Mouse (Mus musculus): ENCODE data around the gene Agbl4.

Agbl4 gene

DNA sequence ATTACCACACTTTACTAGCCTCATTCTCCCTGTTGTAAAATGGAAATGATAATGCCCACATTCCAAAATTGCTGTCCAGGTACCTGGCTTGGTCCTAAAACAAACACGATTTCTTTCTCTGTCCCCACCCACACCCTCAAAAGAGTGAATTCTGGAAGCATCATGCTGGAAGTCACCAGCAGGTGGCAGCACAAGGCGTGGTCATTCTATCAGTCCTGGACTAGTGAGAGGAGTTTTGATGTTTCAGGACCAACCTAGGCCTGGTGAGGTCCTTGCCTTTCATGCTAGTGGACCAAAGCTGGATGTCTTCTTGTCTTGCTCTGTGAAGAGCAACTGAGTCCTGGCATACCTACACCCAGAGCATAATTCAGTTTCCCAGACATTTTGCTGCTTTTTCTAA, 1098.5 kb downstream of the Agbl4 start:
- DNase-seq (ENCODE audit: low spot score in 2 of 2): peak; percentile 27 to 77

DNA sequence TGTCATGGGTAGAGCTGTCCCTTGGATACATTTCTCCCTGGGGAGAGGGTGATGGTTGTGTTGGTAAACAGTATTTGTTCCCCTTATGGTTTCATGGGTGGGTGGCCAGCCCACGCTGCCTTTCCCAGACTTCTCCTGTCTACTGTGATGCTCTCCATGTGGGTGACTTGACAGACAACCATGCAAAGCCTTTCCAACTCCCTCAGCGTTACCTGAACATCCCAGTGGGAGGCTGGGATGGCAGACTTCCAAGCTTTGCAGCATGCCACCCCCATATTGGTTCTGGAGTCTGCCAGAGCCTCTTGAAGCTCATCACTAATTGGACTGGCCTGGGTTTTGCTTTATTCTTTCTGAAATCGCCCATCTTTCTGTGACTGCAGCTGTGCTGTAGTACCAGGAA, 1101.3 kb downstream of the Agbl4 start:
- DNase-seq (ENCODE audit: low spot score in 2 of 2): no peak

DNA sequence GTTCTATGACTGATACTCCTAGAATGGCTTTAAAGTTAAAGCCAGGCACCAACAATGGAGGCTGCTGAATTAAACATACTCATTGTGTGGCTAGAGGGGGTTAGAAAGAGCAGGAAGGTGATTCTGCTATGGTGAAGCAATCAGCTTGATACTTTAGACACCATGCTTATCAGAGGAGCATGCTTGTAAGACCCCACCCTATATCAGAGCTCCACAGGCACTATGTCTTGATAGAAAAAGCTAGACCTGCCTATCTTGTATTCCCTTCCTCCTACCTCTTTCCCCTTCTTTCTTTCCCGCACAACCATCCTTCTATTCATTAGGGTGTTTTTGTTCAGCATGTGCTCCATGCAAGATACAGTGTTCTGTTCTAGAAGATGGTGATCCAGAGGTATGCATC, 1104.0 kb downstream of the Agbl4 start:
- no peak for DNase-seq (ENCODE audit: low spot score in 2 of 2)

DNA sequence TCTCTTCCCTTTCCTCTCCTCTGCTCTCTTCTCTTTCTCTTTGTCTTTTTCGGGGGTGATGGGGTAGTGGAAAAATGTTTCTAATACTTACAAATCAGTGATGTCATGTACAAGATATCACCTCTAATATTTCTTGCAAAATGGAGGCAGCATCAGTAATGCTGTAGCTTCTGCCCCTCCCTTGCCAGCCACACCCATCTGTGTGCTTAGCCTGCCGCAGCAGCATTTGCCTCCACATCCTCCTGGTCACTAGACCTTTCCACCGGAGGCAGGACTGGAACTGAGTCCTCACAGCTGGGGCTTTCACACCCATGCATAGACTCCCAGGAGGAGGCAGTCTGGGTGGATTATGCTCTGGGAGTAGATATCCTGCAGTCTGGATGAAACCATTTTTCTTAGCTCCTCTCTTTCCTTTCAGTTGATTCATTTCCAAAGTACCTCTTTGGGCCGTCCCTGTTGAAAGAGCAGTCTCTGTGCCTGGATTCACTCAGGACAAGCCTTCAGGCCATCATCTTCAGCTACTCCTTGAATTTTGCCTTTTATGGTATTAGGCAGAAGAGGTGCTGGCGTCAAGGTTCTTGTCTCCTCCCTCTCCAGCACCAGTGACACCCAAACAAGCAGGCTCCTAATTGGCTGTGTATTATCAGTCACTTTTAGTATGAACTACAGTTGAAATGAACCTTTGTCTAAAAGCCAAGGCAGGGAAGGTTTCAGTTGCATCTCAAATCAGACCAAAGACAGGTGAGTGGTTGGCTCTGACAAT, 1105.7 kb downstream of the Agbl4 start:
- no peak for DNase-seq (ENCODE audit: low spot score in 2 of 2)

DNA sequence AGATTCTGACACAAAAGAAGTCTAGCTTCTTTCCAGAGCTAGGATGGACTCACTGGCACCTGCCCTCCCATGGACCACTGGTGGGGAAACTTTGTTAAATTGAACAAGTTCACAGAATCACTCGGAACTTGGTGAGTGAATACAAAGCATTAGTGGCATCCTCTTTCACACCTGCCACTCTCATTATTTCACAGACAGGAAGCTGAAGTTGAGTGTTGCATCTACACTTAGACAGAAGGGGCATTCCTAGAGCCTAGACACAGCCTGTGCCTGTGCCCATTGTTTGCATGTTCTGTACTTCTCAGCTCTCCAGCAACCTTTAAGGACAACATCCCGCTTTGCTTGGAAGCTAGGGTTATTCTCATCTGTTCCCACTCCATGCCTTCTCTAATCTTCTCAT, 1107.5 kb downstream of the Agbl4 start:
- no peak for DNase-seq (ENCODE audit: low spot score in 2 of 2)

DNA sequence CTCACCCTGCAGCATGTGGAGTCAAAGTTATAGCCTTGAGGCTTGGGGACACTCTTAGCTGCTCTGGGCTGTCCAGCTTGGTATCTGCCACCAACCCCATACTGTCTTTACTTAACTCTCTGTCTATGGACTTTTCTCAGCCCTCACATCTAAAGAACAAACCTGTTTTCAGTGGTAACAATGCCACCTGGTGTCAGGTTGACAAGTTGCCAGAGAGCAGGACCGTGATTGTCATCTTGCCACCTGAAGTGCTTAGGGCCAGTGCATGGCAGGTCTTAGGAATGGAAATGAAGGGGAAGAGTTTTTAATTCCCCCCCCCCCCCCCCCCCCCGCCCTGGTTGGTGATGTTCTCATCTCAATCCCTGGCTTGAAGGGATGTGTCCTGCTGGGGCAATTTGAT, 1112.7 kb downstream of the Agbl4 start:
- DNase-seq (ENCODE audit: low spot score in 2 of 2): peak in 1 of 2 experiments; percentile 18

DNA sequence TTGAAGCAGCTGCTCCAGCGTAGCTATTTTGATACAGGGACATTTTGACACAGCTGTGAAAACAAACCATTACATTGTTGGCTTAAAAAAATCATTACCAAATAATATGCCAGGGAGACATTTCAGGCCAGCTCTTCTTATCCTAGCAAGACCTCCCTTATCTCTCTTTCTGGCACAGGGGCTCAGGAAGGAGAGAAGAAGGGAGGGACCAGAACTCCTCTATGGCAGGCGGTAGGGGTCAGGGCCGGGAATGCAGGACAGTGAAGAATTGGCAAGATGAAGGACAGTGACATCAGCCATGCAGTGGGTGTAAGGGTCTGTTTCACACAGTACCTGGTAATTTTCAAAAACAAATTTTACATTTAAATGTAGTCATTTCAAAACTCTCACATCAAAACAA, 1116.5 kb downstream of the Agbl4 start:
- no peak for DNase-seq (ENCODE audit: low spot score in 2 of 2)

DNA sequence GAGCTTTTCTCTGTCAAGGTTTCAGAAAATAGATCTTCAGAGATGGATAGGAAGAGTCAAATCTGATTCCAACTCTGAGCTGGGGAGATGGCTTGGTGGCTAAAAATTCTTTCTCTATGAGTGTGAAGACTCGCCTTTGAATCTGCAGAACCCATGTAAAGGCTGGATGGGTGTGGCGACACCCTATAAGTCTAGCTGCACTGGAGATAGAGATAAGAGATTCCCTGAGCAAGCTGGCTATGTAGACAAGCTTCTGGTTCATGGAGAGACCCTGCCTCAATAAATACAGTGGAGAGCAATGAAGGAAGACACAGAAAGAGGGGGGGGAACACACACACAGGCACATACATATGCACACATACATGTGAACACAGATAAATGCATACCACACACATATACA, 1118.7 kb downstream of the Agbl4 start:
- no peak for DNase-seq (ENCODE audit: low spot score in 2 of 2)

DNA sequence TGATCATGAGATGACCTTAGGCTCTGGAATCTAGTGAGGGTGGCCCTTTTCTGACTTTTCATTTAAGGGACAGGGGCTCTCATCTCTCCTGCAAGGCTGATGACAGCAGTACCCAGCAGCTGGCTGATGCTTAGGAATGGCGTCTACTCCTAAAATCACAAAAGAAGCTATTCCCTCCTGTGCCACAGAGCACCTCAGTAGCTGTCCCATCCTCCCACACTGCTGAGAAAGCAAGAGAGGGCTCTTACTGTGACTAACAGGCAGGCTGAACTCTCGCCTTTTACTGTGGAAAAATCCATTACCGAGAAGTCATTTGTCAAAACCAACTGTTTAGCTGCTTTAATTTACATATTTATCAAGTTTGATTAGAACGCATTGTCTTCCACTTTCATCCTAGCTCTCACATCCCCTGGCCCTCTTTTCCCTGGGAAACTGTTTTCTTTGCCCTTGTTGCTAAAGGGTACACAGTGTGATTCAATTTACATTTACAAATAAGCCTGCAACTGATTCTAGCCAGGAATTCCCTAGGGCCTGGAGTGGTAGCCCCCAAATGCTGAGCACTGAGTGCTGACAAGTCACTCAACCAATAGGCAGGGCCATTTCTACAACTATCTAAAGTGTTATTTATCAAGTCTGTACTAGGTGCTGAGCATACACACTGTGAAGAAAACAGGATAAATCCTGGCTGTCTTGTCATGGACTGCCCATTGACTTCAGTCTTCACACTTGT, 1119.8 kb downstream of the Agbl4 start:
- no peak for DNase-seq (ENCODE audit: low spot score in 2 of 2)

DNA sequence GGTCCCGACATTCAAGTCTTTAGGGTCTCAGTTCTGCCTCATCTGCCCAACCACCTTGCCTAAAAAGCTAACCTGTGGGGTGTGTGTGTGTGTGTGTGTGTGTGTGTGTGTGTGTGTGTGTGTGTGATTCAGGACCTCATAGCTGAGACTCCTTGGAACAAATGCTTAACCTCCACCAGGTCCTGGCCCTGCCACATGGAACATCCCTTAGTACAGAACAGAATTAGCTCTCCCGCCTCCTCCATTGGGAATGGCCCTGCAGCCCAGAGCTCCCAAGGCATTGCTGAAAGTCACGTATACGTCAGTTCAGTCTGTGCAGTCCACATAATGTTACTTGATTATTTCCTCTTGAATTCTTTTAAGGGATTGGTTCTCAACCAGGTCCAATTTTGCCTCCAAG, 1120.7 kb downstream of the Agbl4 start:
- no peak for DNase-seq (ENCODE audit: low spot score in 2 of 2)

DNA sequence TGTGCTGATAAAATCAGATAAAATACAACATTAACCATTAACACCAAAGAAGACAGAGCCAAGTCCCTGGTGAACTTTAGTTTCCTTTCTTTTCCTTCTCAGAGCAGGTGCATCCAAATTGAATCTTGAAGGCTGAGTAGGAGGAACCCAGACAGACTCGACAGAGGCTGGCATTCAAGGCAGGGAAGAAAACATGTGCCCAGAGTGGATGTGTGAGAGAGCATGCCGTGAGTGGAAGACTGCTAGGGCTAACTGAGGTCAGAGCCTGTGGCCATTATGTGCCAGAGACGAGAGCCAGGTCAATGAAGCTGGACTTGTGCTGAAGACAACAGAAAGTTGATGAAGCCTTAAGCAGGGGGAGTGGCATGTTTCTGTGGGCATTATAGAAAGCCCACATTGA, 1121.8 kb downstream of the Agbl4 start:
- no peak for DNase-seq (ENCODE audit: low spot score in 2 of 2)

DNA sequence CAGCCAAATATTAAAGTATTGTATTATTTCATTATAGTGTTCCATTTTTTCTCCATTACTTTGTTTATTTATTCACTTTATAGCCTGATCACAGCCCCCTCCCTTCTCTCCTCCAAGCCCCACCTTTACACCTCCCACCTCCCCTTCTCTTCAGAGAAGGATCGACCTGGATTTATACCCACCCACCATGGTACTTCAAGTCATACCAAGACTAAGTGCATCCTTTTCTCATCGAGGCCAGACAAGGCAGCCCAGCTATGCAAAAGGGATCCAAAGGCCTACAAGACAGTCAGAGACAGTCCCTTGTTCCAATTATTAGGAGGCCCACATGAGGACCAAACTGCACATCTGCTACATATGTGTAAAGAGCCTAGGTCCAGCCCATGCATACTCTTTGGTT, 1122.5 kb downstream of the Agbl4 start:
- DNase-seq (ENCODE audit: low spot score in 2 of 2): no peak

DNA sequence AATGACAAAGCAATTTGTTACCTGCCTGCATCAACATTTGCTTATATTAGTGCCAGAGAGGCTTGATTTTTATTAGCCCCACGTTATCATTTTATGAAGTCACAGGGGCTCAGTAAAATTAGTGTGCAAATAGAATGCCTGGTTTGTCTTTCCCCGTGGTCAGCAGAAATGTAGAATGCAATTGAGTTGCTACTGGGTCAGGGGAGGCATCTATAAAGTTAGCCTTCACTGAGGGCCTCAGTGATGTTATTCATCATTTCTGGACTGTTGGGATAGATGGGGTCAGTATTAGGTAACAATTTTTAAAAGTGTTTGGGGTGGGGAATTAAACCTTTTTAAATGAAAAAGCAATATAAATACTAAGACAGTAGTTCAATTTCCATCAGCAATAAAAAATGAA, 1125.5 kb downstream of the Agbl4 start:
- DNase-seq (ENCODE audit: low spot score in 2 of 2): no peak

DNA sequence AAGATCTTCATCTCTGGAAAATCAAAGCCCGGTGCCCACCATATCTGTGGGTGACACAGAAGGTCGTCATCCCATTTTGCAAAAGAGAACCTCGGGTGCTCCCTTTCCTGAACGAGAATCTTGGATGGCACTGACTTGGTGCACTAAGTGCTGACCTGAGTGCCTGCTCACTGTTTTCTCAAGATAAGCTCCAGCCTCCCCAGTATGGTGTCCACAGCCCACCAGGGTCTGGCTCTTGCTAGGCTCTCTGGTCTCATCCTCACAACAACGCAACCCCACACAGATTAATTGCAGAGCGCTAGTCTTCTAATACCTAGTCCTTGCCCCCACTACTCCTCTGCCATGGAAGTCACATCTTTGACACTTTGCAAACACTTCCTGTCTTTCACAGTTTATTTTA, 1131.5 kb downstream of the Agbl4 start:
- DNase-seq (ENCODE audit: low spot score in 2 of 2): no peak

DNA sequence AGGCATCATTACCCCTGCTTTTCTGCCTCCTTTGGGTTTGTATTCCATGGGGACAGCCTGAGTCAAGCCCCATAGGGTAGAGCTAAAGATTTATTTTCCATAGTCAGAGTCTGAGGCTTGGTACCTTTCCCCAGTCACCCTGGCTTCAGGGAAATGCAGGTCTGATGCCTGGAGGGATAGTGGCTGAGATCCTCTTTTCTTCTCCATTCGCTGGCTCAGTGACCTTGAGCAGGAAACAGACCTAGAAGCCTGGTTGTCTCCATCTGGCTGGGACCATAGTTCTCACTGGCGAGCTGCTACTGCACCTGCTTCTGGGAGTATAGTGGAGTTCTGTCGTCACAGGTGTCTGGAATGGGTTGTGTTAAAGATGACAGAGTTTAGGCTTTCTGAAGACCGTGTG, 1132.5 kb downstream of the Agbl4 start:
- DNase-seq (ENCODE audit: low spot score in 2 of 2): no peak

DNA sequence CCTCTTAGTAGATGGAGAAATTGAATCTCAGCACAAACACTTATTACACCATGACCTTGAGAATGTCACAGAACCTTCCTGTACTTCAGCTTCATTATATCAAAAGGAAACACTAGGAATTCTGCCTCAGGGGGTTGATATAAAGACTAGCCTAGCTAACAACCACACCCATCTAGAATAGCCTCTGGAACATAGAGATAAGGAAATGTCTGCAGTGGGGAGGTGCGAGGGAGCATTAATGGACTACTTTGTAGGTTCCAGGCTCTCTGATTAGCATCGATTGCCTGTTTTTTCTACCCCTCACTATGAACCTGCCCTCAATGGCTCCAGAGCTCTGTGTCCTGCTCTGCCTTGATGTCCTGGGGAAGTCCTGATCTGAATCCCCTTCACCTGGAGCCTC, 1133.1 kb downstream of the Agbl4 start:
- no peak for DNase-seq (ENCODE audit: low spot score in 2 of 2)

DNA sequence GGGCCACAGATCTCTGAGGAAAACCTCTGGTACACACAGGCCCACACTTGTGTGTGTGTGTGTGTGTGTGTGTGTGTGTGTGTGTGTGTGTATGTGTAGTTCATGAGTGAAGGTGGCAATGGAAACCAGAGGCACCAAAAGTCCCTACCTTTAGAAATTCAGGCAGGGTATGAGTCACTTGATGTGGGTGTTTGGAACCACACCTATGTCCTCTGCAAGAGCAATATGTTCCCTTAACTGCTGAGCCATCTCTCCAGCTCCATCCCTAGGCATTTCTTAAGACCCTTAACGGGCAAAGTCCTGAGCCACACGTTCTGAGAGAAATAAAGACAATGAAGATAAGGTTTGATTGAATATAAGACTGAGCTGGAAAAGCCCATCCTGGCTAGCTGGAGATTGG, 1147.2 kb downstream of the Agbl4 start:
- DNase-seq (ENCODE audit: low spot score in 2 of 2): no peak

DNA sequence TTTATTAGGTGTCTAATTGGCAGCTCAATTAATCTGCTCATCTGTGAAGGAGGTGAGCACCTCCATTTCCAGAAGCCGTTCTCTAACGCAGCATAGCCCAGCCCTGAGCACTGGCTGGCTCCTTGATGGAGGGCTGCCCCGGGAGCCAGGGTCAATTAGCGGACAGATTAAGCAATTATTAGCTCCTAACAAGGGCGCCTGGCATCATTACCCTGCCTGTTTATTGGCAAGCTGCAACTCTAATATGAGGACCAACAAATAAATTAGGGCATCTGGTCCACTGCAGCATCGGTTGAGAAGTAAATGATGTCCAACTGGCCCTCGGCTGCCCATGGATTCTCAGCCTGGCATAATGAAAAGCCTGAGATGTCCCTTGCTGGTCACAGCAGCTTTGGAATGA, 1148.5 kb downstream of the Agbl4 start:
- DNase-seq (ENCODE audit: low spot score in 2 of 2): no peak

DNA sequence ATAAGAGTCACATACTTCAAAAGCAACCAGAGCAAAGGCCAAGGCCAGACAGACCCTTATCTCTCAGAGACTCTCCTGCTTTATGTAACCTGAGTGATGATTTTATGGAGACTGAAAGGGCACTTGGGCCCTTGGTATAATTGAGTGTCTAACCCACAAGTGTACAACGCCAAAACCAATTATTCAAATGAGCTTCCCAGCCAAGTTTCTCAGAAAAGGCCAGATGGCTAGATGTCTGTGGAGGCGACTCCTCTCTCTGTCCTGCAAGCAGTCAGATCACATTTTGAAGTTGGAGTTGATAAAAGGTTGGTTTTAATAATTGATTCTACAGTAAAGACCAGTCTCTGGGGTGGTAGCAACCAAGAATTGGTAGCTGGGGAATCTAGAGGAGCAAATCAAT, 1158.0 kb downstream of the Agbl4 start:
- DNase-seq (ENCODE audit: low spot score in 2 of 2): no peak

DNA sequence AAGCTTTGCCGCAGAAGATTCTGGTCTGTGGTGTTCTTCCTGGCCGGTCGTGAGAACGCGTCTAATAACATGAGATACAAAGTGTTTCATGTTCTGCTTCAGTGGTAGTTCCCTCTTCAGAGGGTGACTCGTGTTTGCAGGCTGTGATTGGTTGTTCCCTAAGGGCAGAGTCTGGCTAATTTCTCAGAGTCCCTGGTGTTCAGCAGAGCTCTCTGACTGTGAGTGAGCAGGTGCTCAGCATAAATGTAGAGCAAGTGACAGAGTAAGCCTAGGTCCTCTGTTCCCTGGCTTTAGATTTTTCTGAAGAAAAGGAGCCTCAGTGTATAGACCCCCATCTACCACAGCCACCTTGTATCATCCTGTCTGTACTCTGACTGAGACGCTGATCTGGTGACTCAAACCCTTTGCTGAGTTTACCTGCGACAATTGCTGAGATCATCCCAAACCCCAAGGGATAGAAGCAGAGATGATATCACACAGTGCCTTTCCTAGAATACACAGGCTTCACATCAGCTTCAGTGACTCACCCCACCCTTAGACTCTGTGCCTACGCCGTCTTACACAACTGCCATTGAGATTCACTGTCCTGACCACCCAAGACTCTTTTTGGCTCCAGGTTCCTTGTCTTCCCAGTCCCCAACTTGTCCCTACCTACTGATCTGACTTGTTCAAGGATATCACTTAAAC, 1179.8 kb downstream of the Agbl4 start:
- DNase-seq (ENCODE audit: low spot score in 2 of 2): no peak

DNA sequence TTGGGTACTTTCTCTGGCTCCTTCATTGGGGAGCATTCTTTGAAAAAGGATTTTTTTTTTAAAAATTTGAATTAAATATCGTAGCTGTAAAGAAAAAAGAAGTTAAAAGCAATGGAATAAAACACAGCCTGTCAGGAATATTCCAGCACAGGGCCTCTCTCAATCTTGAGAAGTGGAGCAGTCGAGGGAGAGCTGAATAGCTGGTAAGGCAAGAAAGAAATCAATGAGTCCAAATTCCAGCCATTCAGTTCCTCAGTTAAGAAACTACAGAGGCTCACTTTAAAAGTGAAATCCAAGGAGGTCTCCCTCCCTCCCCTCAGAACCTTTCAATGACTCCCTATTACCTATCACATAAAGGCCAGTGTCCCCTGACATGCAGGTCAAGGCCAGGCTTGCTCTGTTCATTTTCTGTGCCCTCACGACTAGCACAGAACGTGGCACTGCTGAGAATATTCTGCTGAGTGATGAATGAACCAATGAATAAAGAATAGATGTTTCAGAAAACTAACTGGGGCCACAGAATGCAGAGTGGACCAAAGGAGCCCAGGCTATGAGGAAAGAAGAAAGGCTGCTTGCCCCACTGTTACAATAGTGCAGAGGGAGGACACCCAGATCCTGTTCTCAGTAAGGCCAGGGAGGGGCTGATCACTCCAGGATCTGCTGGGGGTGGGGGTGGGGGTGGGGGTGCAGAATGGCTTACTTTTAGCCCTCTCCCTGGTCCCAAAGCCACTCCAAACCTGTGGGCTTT, 1181.8 kb downstream of the Agbl4 start:
- no peak for DNase-seq (ENCODE audit: low spot score in 2 of 2)

DNA sequence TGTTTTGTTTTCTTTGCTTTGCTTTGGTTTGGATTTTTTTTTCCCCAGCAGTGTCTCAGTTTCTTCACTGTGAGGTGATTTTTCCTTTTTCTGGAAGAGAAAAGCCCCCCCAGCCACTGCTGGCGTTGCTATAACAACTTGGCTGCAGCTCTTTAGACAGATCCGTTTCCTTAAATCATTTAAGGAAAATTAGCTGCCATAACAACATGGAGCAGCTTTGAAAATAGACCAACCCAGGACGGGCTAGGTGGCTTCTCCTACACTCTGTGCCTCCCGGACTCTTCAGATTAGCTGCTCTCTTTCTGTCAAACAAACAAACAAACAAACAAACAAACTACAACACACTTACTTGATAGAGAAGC, 1182.4 kb downstream of the Agbl4 start:
- DNase-seq (ENCODE audit: low spot score in 2 of 2): no peak
